Mouse (Mus musculus) midbrain, postnatal 0 days (tissue): ENCODE results near the gene Copg1. TPM values are rescaled to one million over a fixed set of nuclear protein-coding genes. Genes with fewer than 3 reads are reported as not detected.

Experiments
- ATAC-seq: fragments of 200-750 bp; cut with Nextera tagmentation; 2 replicates; pipeline ENCODE4 v1.8.0; 2017; ENCODE audit warnings: moderate number of reproducible peaks, mild to moderate bottlenecking, moderate TSS enrichment, moderate library complexity; ENCODE audit not compliant: low FRiP score
- DNase-seq: peaks from one replicate; pipeline ENCODE4 v3.0.0-alpha.2; 2015; ENCODE audit warnings: low spot score
- H3K27ac ChIP-seq: fragments of 300-500 bp; sonication (generic); 2 replicates; pipeline ENCODE4 v1.5.1; 2014; ENCODE audit warnings: low read depth, mild to moderate bottlenecking, low read length, mixed read lengths
- H3K27me3 ChIP-seq: fragments of 300-500 bp; sonication (generic); 2 replicates; pipeline ENCODE4 v1.6.1; 2014; ENCODE audit warnings: low read length, control low read depth, mixed read lengths; ENCODE audit not compliant: insufficient read depth
- H3K36me3 ChIP-seq: fragments of 300-500 bp; sonication (generic); 2 replicates; pipeline ENCODE4 v1.6.1; 2014; ENCODE audit warnings: low read length, control low read depth, mixed read lengths; ENCODE audit not compliant: insufficient read depth
- H3K4me1 ChIP-seq: fragments of 300-500 bp; sonication (generic); 2 replicates; pipeline ENCODE4 v1.6.1; 2014; ENCODE audit warnings: mild to moderate bottlenecking, control low read depth, antibody characterized with exemption, low read length, mixed read lengths; ENCODE audit not compliant: insufficient read depth
- H3K4me2 ChIP-seq: fragments of 300-500 bp; sonication (generic); 2 replicates; pipeline ENCODE4 v1.6.1; 2014; ENCODE audit warnings: low read depth, mild to moderate bottlenecking, low read length, mixed read lengths; ENCODE audit not compliant: poor library complexity, severe bottlenecking
- H3K4me3 ChIP-seq: fragments of 300-500 bp; sonication (generic); 2 replicates; pipeline ENCODE4 v1.5.1; 2014; ENCODE audit warnings: low read depth, mild to moderate bottlenecking, low read length, moderate library complexity
- H3K9ac ChIP-seq: fragments of 300-500 bp; sonication (generic); replicated peaks from 2 replicates; pipeline ENCODE4 v1.6.1; 2014; ENCODE audit warnings: mild to moderate bottlenecking, low read length, moderate library complexity, mixed read lengths; ENCODE audit not compliant: poor library complexity, severe bottlenecking
- H3K9me3 ChIP-seq: fragments of 300-500 bp; sonication (generic); 2 replicates; pipeline ENCODE4 v1.6.1; 2016; ENCODE audit warnings: low read length, control low read depth
- CTCF ChIP-seq: IDR thresholded peaks from 2 replicates; pipeline ENCODE4 v1.5.1; 2016; ENCODE audit warnings: antibody characterized with exemption, mild to moderate bottlenecking
- WGBS: fragments of 180-500 bp; shearing (Covaris S2); extraction: QIAGEN DNeasy Blood & Tissue Kit; methylation state at CpG from one replicate; pipeline ENCODE4 v1.1.7; 2014; 5-methylcytosine and 5-hydroxymethylcytosine counted together
- polyA plus RNA-seq: library from polyadenylated mRNA; unstranded; fragments of >200 nt; fragmentation: Nextera tagmentation; extraction: Ambion mirVana; gene quantifications from 2 replicates; pipeline ENCODE4 v1.2.1, GENCODE M21; 2015
- total RNA-seq: library from RNA; depleted of rRNA; stranded (reverse); fragments of >200 nt; gene quantifications from 2 replicates; pipeline ENCODE4 v1.2.3, GENCODE M21; 2014

Gene Copg1
- total and polyA plus RNA-seq, 2 experiments from 2014 or later = 191 to 202 TPM

DNA sequence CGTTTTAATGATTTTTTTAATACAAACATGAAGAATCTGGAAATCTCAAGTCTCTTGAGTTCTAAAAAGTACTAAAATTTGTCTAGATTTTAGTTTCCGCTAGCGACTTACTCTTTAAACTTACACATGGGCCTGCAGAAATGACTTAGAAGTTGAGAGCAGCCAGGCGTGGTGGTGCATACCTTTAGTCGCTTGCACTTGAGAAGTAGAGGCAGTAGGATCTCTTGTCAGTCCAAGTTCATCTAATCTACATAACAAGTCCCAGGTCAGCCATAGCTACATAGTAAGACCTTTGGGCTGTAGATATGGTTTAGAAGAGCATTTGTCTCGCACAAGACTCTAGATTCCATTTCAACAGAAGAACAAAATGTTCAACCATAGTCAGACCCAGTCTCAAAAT is 35.7 kb upstream of the Copg1 start:
- Histone ChIP-seq H3K4me3 (no peak overlapping the region), H3K27me3 (no peaks in the 10 kb centered on the region), H3K9me3 (no peaks in the 10 kb centered on the region), H3K27ac (no peak overlapping the region), H3K4me2 (0 out of 2 replicates have a peak overlapping the region, but pooled peaks have one; percentile 78), H3K36me3 (no peaks in the 10 kb centered on the region), H3K4me1 (peaks cover 6% of the 10 kb centered on the region; the same call in 1 of the 2 replicates), H3K9ac (no peak overlapping the region)
- DNase-seq = no peak
- TF ChIP-seq CTCF = no peak
- ATAC-seq = no peak
- WGBS = 83% methylated on average over 6 of the region's 6 CpGs

- Histone ChIP-seq H3K4me3 (no peak overlapping the region), H3K27me3 (no peaks in the 10 kb centered on the region), H3K4me2 (no peak overlapping the region), H3K9ac (no peak overlapping the region), H3K36me3 (no peaks in the 10 kb centered on the region), H3K9me3 (no peaks in the 10 kb centered on the region), H3K27ac (no peak overlapping the region), H3K4me1 (peaks cover 4% of the 10 kb centered on the region; the same call in 1 of the 2 replicates)
- no peak for TF ChIP-seq CTCF
- WGBS = 87% methylated on average over 4 of the region's 4 CpGs
- DNase-seq (no peak), ATAC-seq (no peak)
Observed at GRCm38 (mm10) chr6:87853446-87853845, 34.2 kb upstream of the Copg1 start.

- WGBS = 50% methylated on average over 1 of the region's 1 CpGs
- no peak for DNase-seq
- H3K36me3 ChIP-seq = no peaks in the 10 kb centered on the region
- TF ChIP-seq CTCF = no peak
- H3K9me3 ChIP-seq = no peaks in the 10 kb centered on the region
- H3K4me2 ChIP-seq = no peak overlapping the region
- H3K27ac ChIP-seq = no peak overlapping the region
- no peaks in the 10 kb centered on the region for H3K4me1 ChIP-seq
- H3K9ac ChIP-seq = no peak overlapping the region
- H3K27me3 ChIP-seq = no peaks in the 10 kb centered on the region
- H3K4me3 ChIP-seq = no peak overlapping the region
- no peak for ATAC-seq
Observed at GRCm38 (mm10) chr6:87857071-87857470, 30.5 kb upstream of the Copg1 start.

DNA sequence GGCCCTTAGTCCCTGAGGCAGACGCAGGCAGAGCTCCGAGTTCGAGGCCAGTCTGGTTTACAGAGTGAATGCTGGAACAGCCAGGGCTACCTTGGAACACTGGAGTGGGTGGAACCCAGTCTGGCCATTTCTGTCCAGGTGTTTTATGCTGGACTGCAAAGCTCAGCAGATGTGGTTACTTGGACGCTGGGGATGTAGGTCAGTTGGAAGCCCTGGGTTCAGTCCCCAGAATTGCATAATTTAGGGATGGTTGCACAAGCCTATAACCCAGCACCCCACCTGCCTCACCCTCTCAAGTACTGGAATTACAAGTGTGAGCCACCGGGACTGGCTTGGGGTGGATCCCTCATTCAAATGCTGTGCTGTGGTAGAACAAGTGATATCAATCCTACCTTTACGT is 21.4 kb upstream of the Copg1 start:
- ATAC-seq = no peak
- TF ChIP-seq CTCF = no peak
- WGBS = 90% methylated on average over 6 of the region's 6 CpGs

GRCm38 (mm10) chr6:87867256-87867655 is 20.4 kb upstream of the Copg1 start:
- no peak for DNase-seq
- no peaks in the 10 kb centered on the region for H3K36me3 ChIP-seq
- 67% methylated on average over 2 of the region's 2 CpGs for WGBS
- TF ChIP-seq CTCF = no peak
- no peaks in the 10 kb centered on the region for H3K4me1 ChIP-seq
- H3K27ac ChIP-seq = no peak overlapping the region
- no peaks in the 10 kb centered on the region for H3K27me3 ChIP-seq
- H3K9ac ChIP-seq = no peak overlapping the region
- H3K9me3 ChIP-seq = no peaks in the 10 kb centered on the region
- no peak for ATAC-seq
- H3K4me3 ChIP-seq = no peak overlapping the region
- no peak overlapping the region for H3K4me2 ChIP-seq

More for the DNA sequence above, 21.4 kb upstream of the Copg1 start:
- no peak overlapping the region for H3K9ac ChIP-seq
- no peaks in the 10 kb centered on the region for H3K9me3 ChIP-seq
- no peaks in the 10 kb centered on the region for H3K36me3 ChIP-seq
- H3K4me3 ChIP-seq = no peak overlapping the region
- H3K4me1 ChIP-seq = no peaks in the 10 kb centered on the region
- no peak overlapping the region for H3K4me2 ChIP-seq
- H3K27me3 ChIP-seq = no peaks in the 10 kb centered on the region
- DNase-seq = no peak
- H3K27ac ChIP-seq = no peak overlapping the region

DNA sequence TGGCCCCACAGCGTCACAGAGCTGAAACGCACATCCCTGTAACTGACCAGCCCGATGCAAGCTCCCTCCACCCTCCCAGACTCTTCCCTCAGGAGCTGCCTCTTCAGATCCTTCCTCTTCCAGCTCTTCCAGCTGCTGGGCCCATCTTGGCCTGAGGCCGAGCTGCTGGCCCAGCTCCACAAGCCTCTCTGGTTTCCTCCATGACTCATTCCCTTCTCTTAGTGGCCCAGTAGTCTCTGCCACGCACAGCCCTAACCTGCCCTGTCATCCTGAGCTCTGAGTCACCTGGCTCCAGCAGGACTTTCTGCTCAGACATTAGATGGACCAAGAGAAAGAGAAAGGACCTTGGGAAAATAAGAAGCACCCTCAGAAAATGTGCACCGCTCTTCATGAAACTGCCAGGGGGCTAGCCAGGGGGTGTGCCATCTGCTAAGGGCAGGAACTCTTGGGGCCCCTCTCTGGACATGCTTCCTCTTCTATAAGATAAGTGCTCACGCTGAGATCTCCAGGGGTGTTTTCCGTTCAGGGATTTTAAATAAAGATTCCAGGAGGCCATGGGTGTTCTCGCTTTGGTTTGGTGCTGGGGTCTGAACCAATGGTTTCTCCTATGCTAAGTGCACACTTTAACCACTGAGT is 18.6 kb upstream of the Copg1 start:
- H3K36me3 ChIP-seq = no peaks in the 10 kb centered on the region
- no peaks in the 10 kb centered on the region for H3K9me3 ChIP-seq
- TF ChIP-seq CTCF = no peak
- no peak overlapping the region for H3K27ac ChIP-seq
- H3K27me3 ChIP-seq = no peaks in the 10 kb centered on the region
- DNase-seq (no peak), ATAC-seq (no peak)
- 76% methylated on average over 9 of the region's 9 CpGs for WGBS
- no peak overlapping the region for H3K4me3 ChIP-seq
- H3K4me1 ChIP-seq = no peaks in the 10 kb centered on the region
- no peak overlapping the region for H3K4me2 ChIP-seq
- H3K9ac ChIP-seq = no peak overlapping the region
